Mouse (Mus musculus) ES-E14 (cell line): ENCODE results near the gene Tnpo1. TPM values are rescaled to one million over a fixed set of nuclear protein-coding genes. Genes with fewer than 3 reads are reported as not detected.

Source experiments
- DNase-seq: peaks from one replicate; pipeline ENCODE4 v3.0.0-alpha.2; 2013; ENCODE audit warnings: low read depth, low spot score
- H3K27ac ChIP-seq: 2 replicates; pipeline ENCODE4 v1.5.1; 2012; ENCODE audit warnings: low read depth, mild to moderate bottlenecking, low read length, moderate library complexity, mixed read lengths; ENCODE audit not compliant: poor library complexity, insufficient read depth, severe bottlenecking
- H3K36me3 ChIP-seq: 2 replicates; pipeline ENCODE4 v1.6.1; 2012; ENCODE audit warnings: mild to moderate bottlenecking, low read length, moderate library complexity, mixed read lengths; ENCODE audit not compliant: control insufficient read depth, poor library complexity, insufficient read depth, severe bottlenecking
- H3K4me1 ChIP-seq, 2 experiments: fragments of 150-350 bp in 1 of 2; sonication (generic) in 1 of 2; 2 replicates each; pipeline ENCODE4 v1.6.1; 2012; ENCODE audit warnings: low read length in 2 of 2, mild to moderate bottlenecking in 1 of 2, mixed read lengths in 1 of 2; ENCODE audit not compliant: control insufficient read depth in 2 of 2, insufficient read depth in 2 of 2, poor library complexity in 1 of 2
- H3K4me3 ChIP-seq, 2 experiments: fragments of 150-350 bp in 1 of 2; sonication (generic) in 1 of 2; 2 replicates each; pipeline ENCODE4 v1.5.1; 2012; ENCODE audit warnings: low read length in 2 of 2, low read depth in 1 of 2, mild to moderate bottlenecking in 1 of 2, mixed read lengths in 1 of 2; ENCODE audit not compliant: insufficient read depth in 1 of 2, poor library complexity in 1 of 2, severe bottlenecking in 1 of 2
- H3K9ac ChIP-seq: 2 replicates; pipeline ENCODE4 v1.6.1; 2012; ENCODE audit warnings: low read depth, mild to moderate bottlenecking, low read length, mixed read lengths; ENCODE audit not compliant: poor library complexity, insufficient read depth, severe bottlenecking
- H3K9me3 ChIP-seq: fragments of 150-350 bp; sonication (generic); 2 replicates; pipeline ENCODE4 v1.6.1; 2012; ENCODE audit warnings: low read depth, mild to moderate bottlenecking, low read length; ENCODE audit not compliant: control insufficient read depth, insufficient read depth
- CHD2 ChIP-seq: IDR thresholded peaks from 2 replicates; pipeline ENCODE4 v1.6.1; 2014; ENCODE audit warnings: mild to moderate bottlenecking, low read depth, low read length, inconsistent platforms
- HCFC1 ChIP-seq: IDR thresholded peaks from 2 replicates; pipeline ENCODE4 v1.6.1; 2012; ENCODE audit warnings: low read length, inconsistent platforms, borderline replicate concordance; ENCODE audit not compliant: insufficient read depth
- MAFK ChIP-seq: IDR thresholded peaks from 2 replicates; pipeline ENCODE4 v1.6.1; 2014; ENCODE audit warnings: mild to moderate bottlenecking, low read depth, low read length, inconsistent platforms; ENCODE audit not compliant: insufficient read depth
- ZC3H11A ChIP-seq: IDR thresholded peaks from 2 replicates; pipeline ENCODE4 v1.6.1; 2012; ENCODE audit warnings: low read depth, mild to moderate bottlenecking, inconsistent platforms, low read length, borderline replicate concordance
- ZNF384 ChIP-seq: IDR thresholded peaks from 2 replicates; pipeline ENCODE4 v1.6.1; 2012; ENCODE audit warnings: low read depth, low read length, inconsistent platforms
- in situ Hi-C, 2 experiments: fragments of 600-800 bp; cut with MboI; formaldehyde crosslinking; loops; one replicate each; pipeline ENCODE4 v1.15.1; 2025; ENCODE audit warnings: low sequenced_read_pairs in 2 of 2, inconsistent platforms in 1 of 2; ENCODE audit not compliant: unreplicated experiment in 2 of 2
- total RNA-seq: library from RNA; depleted of rRNA; stranded (reverse); fragments of 300-350 nt; gene quantifications from 2 replicates; pipeline ENCODE4 v1.2.3, GENCODE M21; 2012

The Tnpo1 gene
- total RNA-seq, 1 experiment: 148 TPM

- no peak overlapping the region; the same call in 1 of the 2 replicates for H3K27ac ChIP-seq
- H3K36me3 ChIP-seq: no peaks in the 10 kb centered on the region
- H3K9me3 ChIP-seq: no peaks in the 10 kb centered on the region
- H3K4me1 ChIP-seq: peaks cover 9 to 18% of the 10 kb centered on the region in 2 experiments; a peak in 3 of 4 replicates
- H3K4me3 ChIP-seq: no peak overlapping the region
- in situ Hi-C loops: no loop called here
- TF ChIP-seq HCFC1: no peak
- TF ChIP-seq ZC3H11A: no peak
- no peak for TF ChIP-seq CHD2
- no peak for TF ChIP-seq MAFK
- no peak for TF ChIP-seq ZNF384
- no peak for DNase-seq
- no peak overlapping the region for H3K9ac ChIP-seq
Measured at GRCm38 (mm10) chr13:98917851-98918250, 8.3 kb downstream of the Tnpo1 start.

GRCm38 (mm10) chr13:98915591-98915990 is 10.6 kb downstream of the Tnpo1 start:
- Histone ChIP-seq H3K27ac (no peak overlapping the region), H3K36me3 (no peaks in the 10 kb centered on the region), H3K9ac (no peak overlapping the region), H3K9me3 (no peaks in the 10 kb centered on the region), H3K4me3 (no peak overlapping the region), H3K4me1 (peaks cover 8 to 19% of the 10 kb centered on the region in 2 experiments; a peak in 3 of 4 replicates)
- TF ChIP-seq MAFK: no peak
- no peak for TF ChIP-seq ZNF384
- TF ChIP-seq HCFC1: no peak
- no peak for TF ChIP-seq ZC3H11A
- no peak for TF ChIP-seq CHD2
- no peak for DNase-seq
- in situ Hi-C loops: no loop called here

GRCm38 (mm10) chr13:98914844-98915212 is 11.4 kb downstream of the Tnpo1 start:
- no peak for DNase-seq
- no peak for TF ChIP-seq CHD2
- TF ChIP-seq ZNF384: no peak
- TF ChIP-seq MAFK: no peak
- no peak for TF ChIP-seq ZC3H11A
- TF ChIP-seq HCFC1: no peak
- no peak overlapping the region for H3K4me3 ChIP-seq
- no peaks in the 10 kb centered on the region for H3K9me3 ChIP-seq
- H3K9ac ChIP-seq: no peak overlapping the region
- H3K27ac ChIP-seq: no peak overlapping the region
- peaks cover 8 to 19% of the 10 kb centered on the region in 2 experiments; a peak in 3 of 4 replicates for H3K4me1 ChIP-seq
- no peaks in the 10 kb centered on the region for H3K36me3 ChIP-seq
- in situ Hi-C loops: no loop called here

- no peak for DNase-seq
- peaks cover 11 to 19% of the 10 kb centered on the region in 2 experiments; a peak in 3 of 4 replicates for H3K4me1 ChIP-seq
- in situ Hi-C loops: no loop called here
- no peaks in the 10 kb centered on the region for H3K9me3 ChIP-seq
- H3K9ac ChIP-seq: no peak overlapping the region
- H3K27ac ChIP-seq: no peak overlapping the region
- H3K36me3 ChIP-seq: no peaks in the 10 kb centered on the region
- no peak overlapping the region for H3K4me3 ChIP-seq
- TF ChIP-seq ZNF384: no peak
- TF ChIP-seq ZC3H11A: no peak
- no peak for TF ChIP-seq HCFC1
- no peak for TF ChIP-seq MAFK
- TF ChIP-seq CHD2: no peak
Measured at GRCm38 (mm10) chr13:98914010-98914843, 12.0 kb downstream of the Tnpo1 start.
